Mouse (Mus musculus): ENCODE data around the gene Tex38.
A peak's percentile ranks its signal among the peaks of the same experiment; 100 is the strongest.

Gene Tex38

DNA sequence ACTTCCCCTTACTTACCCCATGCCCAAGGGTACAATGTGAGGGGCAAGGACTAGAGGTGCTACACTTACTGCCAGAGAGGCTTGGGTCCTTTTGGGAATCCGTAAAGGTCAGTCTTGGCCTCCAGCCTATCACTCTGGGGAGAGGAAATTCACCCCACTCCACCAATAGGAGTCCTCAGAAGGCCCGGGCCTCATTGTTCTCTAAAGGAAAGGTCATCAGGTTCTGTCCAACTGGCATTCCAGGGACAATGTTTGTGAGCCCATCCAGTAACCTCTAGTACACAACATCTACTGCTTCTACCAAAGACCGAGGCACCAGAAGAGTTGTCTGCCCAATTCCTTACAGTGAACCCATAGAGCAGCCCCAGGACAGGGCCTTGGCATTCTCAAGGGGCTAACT lies at the start of gene Tex38:
Tex38 (minus strand) TSS at position 101 of the 400 bp plus-strand sequence.
- DNase-seq = no peak

DNA sequence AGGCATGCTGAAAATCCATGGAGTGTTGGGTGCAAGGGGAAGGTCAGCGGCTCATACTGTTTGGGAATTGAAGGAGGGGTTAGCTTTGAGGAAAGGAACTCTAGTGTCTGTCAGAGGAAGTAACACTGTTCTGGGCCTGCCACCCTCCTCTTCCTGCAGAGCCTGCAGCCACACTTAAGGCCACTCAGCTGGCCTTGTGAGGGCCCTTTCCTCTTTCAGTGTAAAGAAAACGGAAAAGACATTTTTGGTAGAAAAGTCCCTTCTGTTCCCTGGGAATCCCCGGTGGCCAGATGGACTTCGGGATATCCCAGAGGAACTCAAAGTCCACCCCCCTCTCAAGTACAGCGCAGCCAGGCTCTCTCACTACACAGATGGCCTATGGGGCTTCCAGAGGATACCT lies 49.7 kb upstream of the Tex38 start:
- DNase-seq = peak; percentile 13 to 24

GRCm38 (mm10) chr4:115828572-115828902 lies 47.7 kb upstream of the Tex38 start:
- no peak for DNase-seq

DNA sequence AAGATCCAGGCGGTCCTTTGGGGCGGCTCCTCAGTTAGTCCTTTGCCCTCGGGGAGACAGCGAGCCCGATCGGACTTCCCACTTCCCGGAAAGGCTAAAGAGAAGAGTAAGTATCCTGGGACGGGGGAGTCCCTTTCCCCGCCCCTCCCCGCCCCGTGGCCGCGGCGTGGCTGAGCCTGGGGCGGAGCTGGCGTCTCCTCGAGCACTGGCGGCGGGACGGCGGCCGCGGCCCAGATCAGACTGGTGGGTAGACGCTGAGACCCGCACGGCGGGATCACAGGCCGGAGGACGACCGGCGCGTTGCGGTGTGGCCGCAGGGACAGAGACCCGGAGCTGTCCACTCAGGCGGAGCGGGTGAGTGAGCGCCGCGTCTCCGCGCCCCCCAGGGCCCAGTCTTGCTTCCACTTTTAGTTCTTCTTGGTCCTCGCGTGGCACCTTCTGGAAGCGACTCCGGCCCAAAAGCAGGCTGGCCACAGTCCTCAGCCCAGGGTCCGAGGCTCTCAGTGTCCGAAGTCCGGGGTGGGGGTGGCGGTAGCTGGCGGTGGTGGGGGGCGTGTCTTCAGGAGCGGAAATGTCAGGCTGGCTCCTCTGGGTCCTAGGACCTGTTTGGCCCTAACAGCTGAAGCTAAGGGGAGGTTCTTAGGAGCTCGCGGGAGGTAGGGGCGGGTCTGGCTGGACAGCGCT lies 47.2 kb upstream of the Tex38 start, which contains the start of gene Mob3c:
Mob3c (plus strand) TSS at position 205 of the 684 bp plus-strand sequence.
- DNase-seq = peak; percentile 89 to 91

DNA sequence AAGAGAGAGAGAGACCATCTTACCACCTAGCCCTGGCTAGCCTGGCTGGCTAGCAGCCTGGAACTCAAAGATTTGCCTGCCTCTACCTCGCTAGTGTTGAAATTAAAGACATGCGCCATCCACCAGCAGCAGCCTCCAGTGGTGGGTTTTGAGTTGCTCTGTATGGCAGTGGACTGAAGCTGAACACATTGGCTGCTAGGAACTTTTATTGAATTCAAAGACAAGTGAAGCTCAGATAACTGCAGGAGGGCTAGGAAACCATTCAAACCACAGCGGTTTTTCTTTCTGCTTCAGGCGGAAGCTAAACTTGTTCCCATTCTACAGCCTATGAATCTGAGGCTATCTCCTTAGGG lies 46.7 kb upstream of the Tex38 start:
- DNase-seq = no peak

- DNase-seq = no peak
Measured at GRCm38 (mm10) chr4:115827066-115827465, 46.2 kb upstream of the Tex38 start.

- no peak for DNase-seq
Measured at GRCm38 (mm10) chr4:115825271-115825670, 44.5 kb upstream of the Tex38 start.

- DNase-seq = no peak
Measured at GRCm38 (mm10) chr4:115824178-115824577, 43.4 kb upstream of the Tex38 start.

- peak in 1 of 2 experiments; percentile 24 for DNase-seq
Measured at GRCm38 (mm10) chr4:115821928-115822327, 41.1 kb upstream of the Tex38 start.

DNA sequence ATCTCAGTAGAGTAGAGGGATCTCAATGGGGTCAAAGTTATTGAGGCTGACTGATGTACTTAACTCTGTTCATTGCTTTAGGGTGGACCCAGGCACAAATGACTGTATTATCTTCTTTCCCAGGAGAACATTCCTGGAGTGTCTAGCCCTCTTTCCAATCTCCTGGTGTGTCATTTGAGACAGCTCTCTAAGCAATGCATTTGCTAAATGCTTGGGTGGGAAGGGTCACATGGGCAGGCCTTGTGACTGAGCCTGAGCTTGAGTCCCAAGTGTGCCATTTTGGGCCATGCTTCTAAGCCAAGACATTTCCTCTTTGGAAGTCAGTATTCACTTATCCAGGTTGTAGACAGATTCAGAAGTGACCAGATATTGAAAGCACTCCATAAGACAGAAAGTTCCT lies 40.6 kb upstream of the Tex38 start:
- no peak for DNase-seq

GRCm38 (mm10) chr4:115820944-115821343 lies 40.1 kb upstream of the Tex38 start:
- DNase-seq = no peak

GRCm38 (mm10) chr4:115820199-115820598 lies 39.4 kb upstream of the Tex38 start:
- DNase-seq = no peak

DNA sequence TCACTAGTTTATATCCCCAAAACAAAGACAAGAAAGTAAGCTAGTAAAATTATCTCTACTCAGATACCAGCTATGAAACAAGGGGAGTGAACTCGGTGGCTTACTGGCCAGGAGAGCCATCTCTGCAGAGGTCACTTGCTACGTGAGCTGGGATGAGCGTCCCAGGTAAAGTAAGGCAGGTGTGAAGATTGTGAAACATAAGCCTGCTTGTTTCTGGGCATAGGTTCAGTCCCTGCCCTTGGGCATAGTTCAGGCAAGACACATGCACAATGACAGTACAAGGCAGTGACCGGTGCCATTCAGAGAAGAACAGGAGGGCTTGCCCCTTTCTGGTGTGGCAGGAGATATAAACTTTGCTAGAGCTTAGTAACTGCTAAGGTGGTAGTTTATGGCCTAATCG lies 34.8 kb upstream of the Tex38 start:
- DNase-seq = no peak

- DNase-seq = no peak
Measured at GRCm38 (mm10) chr4:115812326-115812725, 31.5 kb upstream of the Tex38 start.

DNA sequence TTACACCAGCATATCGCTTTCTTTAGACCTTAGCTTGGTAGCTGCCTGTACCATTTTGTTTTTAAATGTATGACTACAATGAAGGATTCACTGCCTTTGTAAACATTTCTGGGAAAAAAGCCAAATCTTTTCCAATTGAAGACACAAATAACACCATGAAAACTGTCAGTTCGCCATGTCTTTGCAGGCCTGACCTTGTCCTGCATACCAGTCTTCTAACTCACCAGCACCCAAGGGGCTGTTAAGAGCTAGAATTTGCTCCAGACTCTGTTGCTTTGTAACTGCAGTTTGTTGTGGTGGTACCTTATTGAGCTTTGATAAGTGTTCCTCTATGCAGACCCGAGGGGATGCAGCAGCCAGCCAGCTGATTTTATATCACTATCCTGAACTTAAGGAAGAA lies 19.2 kb upstream of the Tex38 start:
- no peak for DNase-seq

GRCm38 (mm10) chr4:115795360-115795759 lies 14.5 kb upstream of the Tex38 start:
- no peak for DNase-seq

DNA sequence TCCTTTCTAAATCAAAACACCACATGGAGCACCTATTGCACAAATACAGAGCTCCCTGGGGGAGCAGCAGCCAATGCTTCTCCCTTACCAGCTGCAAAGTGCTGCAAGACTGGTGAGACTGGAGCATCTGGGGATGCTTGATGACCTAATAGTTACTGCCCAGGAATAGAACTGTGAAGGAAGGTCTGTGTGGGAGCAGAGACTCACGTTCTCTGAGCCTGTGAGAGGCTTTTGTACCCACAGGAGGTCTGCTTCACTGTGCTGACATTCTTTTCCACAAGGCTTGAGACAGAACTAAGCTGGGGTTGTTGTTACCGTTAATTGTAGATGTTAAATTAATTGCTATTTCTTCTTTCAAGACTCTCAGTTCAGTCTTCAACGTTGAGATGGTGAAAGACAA lies 10.0 kb upstream of the Tex38 start:
- no peak for DNase-seq

GRCm38 (mm10) chr4:115785511-115786034 lies 4.8 kb upstream of the Tex38 start:
- DNase-seq = peak; percentile 18 to 22

DNA sequence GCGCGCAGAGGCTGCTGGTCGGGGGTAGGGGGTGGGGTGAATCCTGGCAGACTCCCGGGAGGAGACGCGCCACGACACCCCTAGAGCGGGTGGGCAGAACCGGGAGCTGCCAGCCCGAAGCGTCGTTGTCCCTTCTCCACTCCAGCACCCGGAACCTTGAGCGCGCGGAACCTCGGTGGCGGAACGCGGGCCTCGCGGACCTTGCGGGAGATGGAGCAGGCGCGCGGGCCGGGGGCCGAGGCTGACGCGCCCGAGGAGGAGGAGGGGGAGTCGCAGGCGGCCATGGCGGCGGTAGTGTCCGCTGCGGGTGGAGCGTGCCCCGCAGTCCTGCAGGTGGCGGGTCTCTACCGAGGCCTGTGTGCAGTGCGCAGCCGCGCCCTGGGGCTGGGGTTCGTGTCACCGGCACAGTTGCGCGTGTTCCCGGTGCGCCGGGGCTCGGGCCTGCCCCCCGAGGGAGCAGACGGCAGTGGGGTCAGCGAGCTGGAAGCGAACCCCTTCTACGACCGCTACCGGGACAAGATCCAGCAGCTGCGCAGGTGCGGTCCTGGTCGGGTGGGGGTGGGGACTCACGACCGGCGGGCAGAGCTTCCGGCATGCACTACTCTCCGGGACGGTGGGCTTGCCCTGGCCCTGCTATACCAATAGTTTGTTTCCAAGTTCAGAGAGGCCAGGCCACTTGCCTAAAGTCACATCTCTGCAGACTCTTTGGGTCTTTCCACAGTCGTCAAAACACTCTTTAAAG lies 4.1 kb upstream of the Tex38 start, which contains the start of gene Atpaf1:
Atpaf1 (plus strand) TSS at position 44 of the 742 bp plus-strand sequence.
- peak; percentile 59 to 81 for DNase-seq

GRCm38 (mm10) chr4:115782026-115782805 lies 1.4 kb upstream of the Tex38 start:
- no peak for DNase-seq

GRCm38 (mm10) chr4:115780269-115780668 lies 549 bp downstream of the Tex38 start:
- DNase-seq = no peak

DNA sequence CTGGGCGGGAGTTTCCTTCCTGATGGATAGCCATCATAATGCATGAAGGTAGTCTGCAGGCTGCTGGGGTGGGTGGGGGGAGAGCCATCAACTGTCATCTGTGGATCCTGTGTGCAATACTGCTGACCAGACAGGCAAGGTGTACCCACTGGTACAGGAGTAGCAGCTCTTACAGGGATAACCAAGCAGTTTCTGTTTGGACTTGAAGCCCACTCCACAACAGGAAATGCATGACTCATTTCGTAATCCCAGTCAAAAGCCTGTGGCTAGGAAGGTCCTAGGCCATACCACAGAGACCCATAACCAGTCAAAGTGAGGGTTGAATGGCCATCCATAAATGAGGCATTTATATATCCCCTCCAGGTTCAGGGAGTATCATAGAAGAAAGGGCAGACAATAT lies 3.2 kb downstream of the Tex38 start:
- no peak for DNase-seq

DNA sequence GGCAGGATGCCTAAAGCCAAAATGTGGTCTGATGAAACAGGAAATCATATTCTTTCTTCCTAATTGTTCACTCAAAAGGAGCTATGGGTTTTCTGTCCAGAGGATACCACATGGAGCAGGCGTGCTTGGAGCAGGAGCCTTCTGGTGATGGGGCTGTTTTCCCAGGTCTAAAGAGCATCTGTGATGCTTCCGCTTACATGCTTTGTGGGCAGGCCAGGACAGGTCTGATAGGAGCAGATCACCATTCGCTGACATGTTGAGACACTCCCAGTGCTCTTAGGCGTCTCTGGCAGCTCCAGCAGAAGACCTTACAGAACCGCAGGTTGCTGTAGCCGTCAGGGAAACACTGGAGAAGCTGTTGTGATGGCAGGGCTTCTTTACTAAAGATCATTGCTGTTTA lies 5.8 kb downstream of the Tex38 start:
- no peak for DNase-seq

Data from kidney, postnatal 36 days (tissue).